Mouse (Mus musculus) hindbrain, embryonic 13.5 days (tissue): ENCODE measurements around the gene C1qb. TPM values are rescaled to one million over a fixed set of nuclear protein-coding genes. Genes with fewer than 3 reads are reported as not detected.

Experiments
- ATAC-seq: fragments of 200-750 bp; cut with Nextera tagmentation; 2 replicates; pipeline ENCODE4 v1.8.0; 2017; ENCODE audit warnings: moderate TSS enrichment; ENCODE audit not compliant: low FRiP score
- H3K27ac ChIP-seq: fragments of 300-500 bp; sonication (generic); 2 replicates; pipeline ENCODE4 v1.5.1; 2015; ENCODE audit warnings: inconsistent platforms, mild to moderate bottlenecking, moderate library complexity
- H3K27me3 ChIP-seq: fragments of 300-500 bp; sonication (generic); 2 replicates; pipeline ENCODE4 v1.6.1; 2015; ENCODE audit warnings: mild to moderate bottlenecking, inconsistent platforms
- H3K36me3 ChIP-seq: fragments of 300-500 bp; sonication (generic); 2 replicates; pipeline ENCODE4 v1.6.1; 2015; ENCODE audit warnings: mild to moderate bottlenecking, inconsistent platforms
- H3K4me1 ChIP-seq: fragments of 300-500 bp; sonication (generic); replicated peaks from 2 replicates; pipeline ENCODE4 v1.6.1; 2015; ENCODE audit warnings: inconsistent platforms
- H3K4me2 ChIP-seq: fragments of 300-500 bp; sonication (generic); 2 replicates; pipeline ENCODE4 v1.6.1; 2015; ENCODE audit warnings: inconsistent platforms, mild to moderate bottlenecking, moderate library complexity
- H3K4me3 ChIP-seq: fragments of 300-500 bp; sonication (generic); 2 replicates; pipeline ENCODE4 v1.5.1; 2015; ENCODE audit warnings: mild to moderate bottlenecking, inconsistent platforms
- H3K9ac ChIP-seq: fragments of 300-500 bp; sonication (generic); 2 replicates; pipeline ENCODE4 v1.6.1; 2015; ENCODE audit warnings: mild to moderate bottlenecking, inconsistent platforms
- H3K9me3 ChIP-seq: fragments of 300-500 bp; sonication (generic); 2 replicates; pipeline ENCODE4 v1.6.1; 2016; ENCODE audit warnings: inconsistent platforms
- WGBS: fragments of 180-500 bp; shearing (Covaris S2); methylation state at CpG from one replicate; pipeline ENCODE4 v1.1.7; 2015; 5-methylcytosine and 5-hydroxymethylcytosine counted together
- polyA plus RNA-seq: library from polyadenylated mRNA; unstranded; fragments of >200 nt; fragmentation: Nextera tagmentation; extraction: Ambion mirVana; gene quantifications from 2 replicates; pipeline ENCODE4 v1.2.1, GENCODE M21; 2015

C1qb gene
- polyA plus RNA-seq, 1 experiment from 2014 or later: 48.5 TPM

- Histone ChIP-seq H3K4me1 (peaks cover 27% of the 10 kb centered on the region), H3K9me3 (no peaks in the 10 kb centered on the region), H3K36me3 (no peaks in the 10 kb centered on the region), H3K4me2 (peak overlapping the region; percentile 42), H3K27ac (peak overlapping the region; percentile 25), H3K27me3 (peaks cover 49% of the 10 kb centered on the region), H3K4me3 (0 out of 2 replicates have a peak overlapping the region, but pooled peaks have one; percentile 4), H3K9ac (0 out of 2 replicates have a peak overlapping the region, but pooled peaks have one; percentile 46)
- peak; percentile 48; the same call in 1 of the 2 replicates for ATAC-seq
- WGBS: under 1% methylated on average over 17 of the region's 17 CpGs
Measured at GRCm38 (mm10) chr4:136911211-136911646, 25.2 kb upstream of the C1qb start.

- no peak overlapping the region for H3K4me3 ChIP-seq
- no peaks in the 10 kb centered on the region for H3K36me3 ChIP-seq
- peaks cover 75% of the 10 kb centered on the region for H3K27me3 ChIP-seq
- H3K4me1 ChIP-seq: peaks cover 34% of the 10 kb centered on the region
- no peak overlapping the region for H3K4me2 ChIP-seq
- no peaks in the 10 kb centered on the region for H3K9me3 ChIP-seq
- ATAC-seq: no peak
- no peak overlapping the region for H3K27ac ChIP-seq
- H3K9ac ChIP-seq: no peak overlapping the region
Measured at GRCm38 (mm10) chr4:136907809-136908208, 21.8 kb upstream of the C1qb start.

- H3K4me3 ChIP-seq: no peak overlapping the region
- no peak overlapping the region for H3K9ac ChIP-seq
- H3K4me1 ChIP-seq: peaks cover 26% of the 10 kb centered on the region
- no peaks in the 10 kb centered on the region for H3K36me3 ChIP-seq
- no peak overlapping the region for H3K27ac ChIP-seq
- no peak overlapping the region for H3K4me2 ChIP-seq
- no peak for ATAC-seq
- peaks cover 76% of the 10 kb centered on the region for H3K27me3 ChIP-seq
- WGBS: 12% methylated on average over 7 of the region's 7 CpGs
- H3K9me3 ChIP-seq: no peaks in the 10 kb centered on the region
Measured at GRCm38 (mm10) chr4:136907033-136907432, 21.0 kb upstream of the C1qb start.

- Histone ChIP-seq H3K9me3 (no peaks in the 10 kb centered on the region), H3K4me2 (peak overlapping the region; percentile 34), H3K4me3 (no peak overlapping the region), H3K4me1 (peaks cover 12% of the 10 kb centered on the region), H3K9ac (no peak overlapping the region), H3K27ac (no peak overlapping the region), H3K27me3 (peaks cover 73% of the 10 kb centered on the region), H3K36me3 (no peaks in the 10 kb centered on the region)
- WGBS: 2% methylated on average over 23 of the region's 23 CpGs
- ATAC-seq: peak; percentile 57
Measured at GRCm38 (mm10) chr4:136904767-136905539, 19.0 kb upstream of the C1qb start.

GRCm38 (mm10) chr4:136899154-136899553, 13.2 kb upstream of the C1qb start:
- Histone ChIP-seq H3K4me2 (no peak overlapping the region), H3K4me1 (peaks cover 9% of the 10 kb centered on the region), H3K27me3 (peaks cover 72% of the 10 kb centered on the region), H3K27ac (no peak overlapping the region), H3K9ac (no peak overlapping the region), H3K36me3 (no peaks in the 10 kb centered on the region), H3K9me3 (no peaks in the 10 kb centered on the region), H3K4me3 (no peak overlapping the region)
- WGBS: 62% methylated on average over 7 of the region's 7 CpGs
- ATAC-seq: no peak

- H3K4me3 ChIP-seq: no peak within 1 kb of the TSS
- peaks cover 9% of the 10 kb centered on the region for H3K4me1 ChIP-seq
- 78% methylated on average over 9 of the region's 9 CpGs for WGBS
- H3K9me3 ChIP-seq: no peaks in the 10 kb centered on the region
- H3K27me3 ChIP-seq: peaks cover 67% of the 10 kb centered on the region
- no peak for ATAC-seq
- no peak within 1 kb of the TSS for H3K4me2 ChIP-seq
- no peaks in the 10 kb centered on the region for H3K36me3 ChIP-seq
- H3K27ac ChIP-seq: no peak within 1 kb of the TSS
- H3K9ac ChIP-seq: no peak within 1 kb of the TSS
Measured at GRCm38 (mm10) chr4:136898637-136899036, 12.7 kb upstream of the C1qb start, which contains the start of gene C1qa. Gene C1qa (minus strand): TSS chr4:136898803.

GRCm38 (mm10) chr4:136898084-136898598, 12.2 kb upstream of the C1qb start:
- Histone ChIP-seq H3K9me3 (no peaks in the 10 kb centered on the region), H3K27me3 (peaks cover 65% of the 10 kb centered on the region), H3K27ac (no peak overlapping the region), H3K4me2 (no peak overlapping the region), H3K9ac (no peak overlapping the region), H3K36me3 (no peaks in the 10 kb centered on the region), H3K4me1 (peaks cover 9% of the 10 kb centered on the region), H3K4me3 (no peak overlapping the region)
- 67% methylated on average over 9 of the region's 9 CpGs for WGBS
- ATAC-seq: no peak

GRCm38 (mm10) chr4:136896461-136896860, 10.5 kb upstream of the C1qb start:
- 0 out of 2 replicates have a peak overlapping the region, but pooled peaks have one; percentile 20 for H3K9ac ChIP-seq
- H3K27ac ChIP-seq: no peak overlapping the region
- no peak for ATAC-seq
- H3K4me1 ChIP-seq: peaks cover 9% of the 10 kb centered on the region
- H3K27me3 ChIP-seq: peaks cover 68% of the 10 kb centered on the region
- H3K9me3 ChIP-seq: no peaks in the 10 kb centered on the region
- H3K4me2 ChIP-seq: no peak overlapping the region
- H3K36me3 ChIP-seq: no peaks in the 10 kb centered on the region
- WGBS: 36% methylated on average over 10 of the region's 10 CpGs
- H3K4me3 ChIP-seq: no peak overlapping the region

GRCm38 (mm10) chr4:136895861-136896260, 9.9 kb upstream of the C1qb start:
- H3K9me3 ChIP-seq: no peaks in the 10 kb centered on the region
- H3K4me1 ChIP-seq: peaks cover 9% of the 10 kb centered on the region
- H3K27ac ChIP-seq: no peak overlapping the region
- no peaks in the 10 kb centered on the region for H3K36me3 ChIP-seq
- no peak for ATAC-seq
- H3K9ac ChIP-seq: peak overlapping the region; percentile 20; the same call in 1 of the 2 replicates
- H3K4me2 ChIP-seq: peak overlapping the region; percentile 25; the same call in 1 of the 2 replicates
- H3K4me3 ChIP-seq: no peak overlapping the region
- H3K27me3 ChIP-seq: peaks cover 66% of the 10 kb centered on the region
- WGBS: 7% methylated on average over 15 of the region's 15 CpGs

GRCm38 (mm10) chr4:136894821-136895220, 8.8 kb upstream of the C1qb start:
- no peaks in the 10 kb centered on the region for H3K9me3 ChIP-seq
- H3K4me1 ChIP-seq: peaks cover 9% of the 10 kb centered on the region
- no peak overlapping the region for H3K4me3 ChIP-seq
- no peak overlapping the region for H3K4me2 ChIP-seq
- H3K27me3 ChIP-seq: peaks cover 67% of the 10 kb centered on the region
- no peak overlapping the region for H3K27ac ChIP-seq
- H3K9ac ChIP-seq: no peak overlapping the region
- no peaks in the 10 kb centered on the region for H3K36me3 ChIP-seq
- no peak for ATAC-seq
- 72% methylated on average over 4 of the region's 4 CpGs for WGBS

GRCm38 (mm10) chr4:136893691-136894543, 7.9 kb upstream of the C1qb start:
- peaks cover 9% of the 10 kb centered on the region for H3K4me1 ChIP-seq
- H3K4me3 ChIP-seq: no peak overlapping the region
- no peak overlapping the region for H3K27ac ChIP-seq
- 6% methylated on average over 9 of the region's 9 CpGs for WGBS
- no peaks in the 10 kb centered on the region for H3K9me3 ChIP-seq
- H3K36me3 ChIP-seq: no peaks in the 10 kb centered on the region
- peak; percentile 77 for ATAC-seq
- H3K4me2 ChIP-seq: no peak overlapping the region
- no peak overlapping the region for H3K9ac ChIP-seq
- H3K27me3 ChIP-seq: peaks cover 67% of the 10 kb centered on the region

GRCm38 (mm10) chr4:136892811-136893210, 6.8 kb upstream of the C1qb start, which contains the start of gene C1qc:
Gene C1qc (minus strand): TSS chr4:136893065.
- H3K4me2 ChIP-seq: no peak within 1 kb of the TSS
- peak within 1 kb of the TSS; percentile 24; the same call in 1 of the 2 replicates for H3K9ac ChIP-seq
- H3K4me1 ChIP-seq: peaks cover 12% of the 10 kb centered on the region
- H3K36me3 ChIP-seq: no peaks in the 10 kb centered on the region
- no peaks in the 10 kb centered on the region for H3K9me3 ChIP-seq
- no peak within 1 kb of the TSS for H3K4me3 ChIP-seq
- ATAC-seq: no peak
- peaks cover 59% of the 10 kb centered on the region for H3K27me3 ChIP-seq
- 57% methylated on average over 5 of the region's 5 CpGs for WGBS
- H3K27ac ChIP-seq: no peak within 1 kb of the TSS
